Mouse (Mus musculus) liver, embryonic 12.5 days (tissue): ENCODE measurements around the gene Eif3l. TPM values are rescaled to one million over a fixed set of nuclear protein-coding genes. Genes with fewer than 3 reads are reported as not detected.
A peak's percentile ranks its signal among the peaks of the same experiment; 100 is the strongest.

ENCODE experiments used
- ATAC-seq: fragments of 200-750 bp; cut with Nextera tagmentation; 2 replicates; pipeline ENCODE4 v1.8.0; 2017; ENCODE audit warnings: moderate number of reproducible peaks, mild to moderate bottlenecking, moderate library complexity
- H3K27ac ChIP-seq: fragments of 300-500 bp; sonication (generic); 2 replicates; pipeline ENCODE4 v1.5.1; 2016; ENCODE audit warnings: mild to moderate bottlenecking
- H3K27me3 ChIP-seq: fragments of 300-500 bp; sonication (generic); replicated peaks from 2 replicates; pipeline ENCODE4 v1.6.1; 2016; ENCODE audit warnings: mild to moderate bottlenecking, moderate library complexity
- H3K36me3 ChIP-seq: fragments of 300-500 bp; sonication (generic); 2 replicates; pipeline ENCODE4 v1.6.1; 2016; ENCODE audit warnings: mild to moderate bottlenecking, moderate library complexity
- H3K4me1 ChIP-seq: fragments of 300-500 bp; sonication (generic); 2 replicates; pipeline ENCODE4 v1.6.1; 2016
- H3K4me2 ChIP-seq: fragments of 300-500 bp; sonication (generic); 2 replicates; pipeline ENCODE4 v1.6.1; 2016; ENCODE audit warnings: mild to moderate bottlenecking, moderate library complexity
- H3K4me3 ChIP-seq: fragments of 300-500 bp; sonication (generic); 2 replicates; pipeline ENCODE4 v1.5.1; 2016; ENCODE audit warnings: mild to moderate bottlenecking, moderate library complexity
- H3K9ac ChIP-seq: fragments of 300-500 bp; sonication (generic); 2 replicates; pipeline ENCODE4 v1.6.1; 2016; ENCODE audit warnings: mild to moderate bottlenecking, moderate library complexity
- H3K9me3 ChIP-seq: fragments of 300-500 bp; sonication (generic); replicated peaks from 2 replicates; pipeline ENCODE4 v1.6.1; 2016; ENCODE audit warnings: mild to moderate bottlenecking, moderate library complexity
- WGBS: fragments of 180-500 bp; shearing (Covaris S2); methylation state at CpG from one replicate; pipeline ENCODE4 v1.1.7; 2016; ENCODE audit not compliant: insufficient replicate concordance; 5-methylcytosine and 5-hydroxymethylcytosine counted together
- polyA plus RNA-seq: library from polyadenylated mRNA; unstranded; fragments of >200 nt; fragmentation: Nextera tagmentation; extraction: Ambion mirVana; gene quantifications from 2 replicates; pipeline ENCODE4 v1.2.1, GENCODE M21; 2016

Gene Eif3l
- polyA plus RNA-seq, 1 experiment from 2014 or later = 201 TPM

- peaks cover 62% of the 10 kb centered on the region for H3K27me3 ChIP-seq
- H3K9ac ChIP-seq = 0 out of 2 replicates have a peak overlapping the region, but pooled peaks have one; percentile 2
- no peaks in the 10 kb centered on the region for H3K9me3 ChIP-seq
- H3K36me3 ChIP-seq = peaks cover 17% of the 10 kb centered on the region
- WGBS = 6% methylated on average over 14 of the region's 14 CpGs
- peaks cover 44% of the 10 kb centered on the region for H3K4me1 ChIP-seq
- peak; percentile 58 for ATAC-seq
- peak overlapping the region; percentile 62 for H3K4me2 ChIP-seq
- peak overlapping the region; percentile 14 for H3K4me3 ChIP-seq
- H3K27ac ChIP-seq = peak overlapping the region; percentile 46
These were observed 37.1 kb upstream of the Eif3l start for GRCm38 (mm10) chr15:79037913-79038328.

- no peak overlapping the region for H3K9ac ChIP-seq
- peak overlapping the region; percentile 46 for H3K27ac ChIP-seq
- H3K4me3 ChIP-seq = no peak overlapping the region
- ATAC-seq = no peak
- WGBS = 58% methylated on average over 10 of the region's 10 CpGs
- no peaks in the 10 kb centered on the region for H3K9me3 ChIP-seq
- peaks cover 48% of the 10 kb centered on the region for H3K4me1 ChIP-seq
- peaks cover 17% of the 10 kb centered on the region for H3K36me3 ChIP-seq
- H3K27me3 ChIP-seq = peaks cover 66% of the 10 kb centered on the region
- H3K4me2 ChIP-seq = peak overlapping the region; percentile 62
These were observed 36.6 kb upstream of the Eif3l start for GRCm38 (mm10) chr15:79038331-79038730.

GRCm38 (mm10) chr15:79038853-79039252 lies 36.1 kb upstream of the Eif3l start:
- peaks cover 53% of the 10 kb centered on the region for H3K4me1 ChIP-seq
- H3K9me3 ChIP-seq = no peaks in the 10 kb centered on the region
- ATAC-seq = peak; percentile 74
- H3K4me3 ChIP-seq = no peak overlapping the region
- H3K36me3 ChIP-seq = peaks cover 17% of the 10 kb centered on the region
- H3K9ac ChIP-seq = no peak overlapping the region
- peak overlapping the region; percentile 62 for H3K4me2 ChIP-seq
- no peak overlapping the region for H3K27ac ChIP-seq
- WGBS = 14% methylated on average over 7 of the region's 7 CpGs
- peaks cover 68% of the 10 kb centered on the region for H3K27me3 ChIP-seq

GRCm38 (mm10) chr15:79040501-79041416 lies 34.2 kb upstream of the Eif3l start:
- peak overlapping the region; percentile 34 for H3K4me3 ChIP-seq
- H3K27me3 ChIP-seq = peaks cover 80% of the 10 kb centered on the region
- WGBS = 13% methylated on average over 24 of the region's 24 CpGs
- no peak for ATAC-seq
- peaks cover 14% of the 10 kb centered on the region for H3K36me3 ChIP-seq
- peak overlapping the region; percentile 64 for H3K4me2 ChIP-seq
- peaks cover 61% of the 10 kb centered on the region for H3K4me1 ChIP-seq
- H3K9me3 ChIP-seq = no peaks in the 10 kb centered on the region
- no peak overlapping the region for H3K27ac ChIP-seq
- peak overlapping the region; percentile 36; the same call in 1 of the 2 replicates for H3K9ac ChIP-seq

GRCm38 (mm10) chr15:79041585-79041984 lies 33.4 kb upstream of the Eif3l start, which contains the start of gene Galr3:
Gene Galr3, plus strand, starts transcription at chr15:79041885.
- H3K27me3 ChIP-seq = peaks cover 79% of the 10 kb centered on the region
- peak within 1 kb of the TSS; percentile 50; the same call in 1 of the 2 replicates for H3K9ac ChIP-seq
- peaks cover 5% of the 10 kb centered on the region for H3K36me3 ChIP-seq
- H3K9me3 ChIP-seq = no peaks in the 10 kb centered on the region
- H3K4me1 ChIP-seq = peaks cover 61% of the 10 kb centered on the region
- no peak for ATAC-seq
- WGBS = 63% methylated on average over 6 of the region's 6 CpGs
- peak within 1 kb of the TSS; percentile 85 for H3K4me2 ChIP-seq
- no peak within 1 kb of the TSS for H3K27ac ChIP-seq
- H3K4me3 ChIP-seq = peak within 1 kb of the TSS; percentile 58

- Histone ChIP-seq H3K9me3 (no peaks in the 10 kb centered on the region), H3K4me2 (peak overlapping the region; percentile 85), H3K4me3 (peak overlapping the region; percentile 58), H3K36me3 (no peaks in the 10 kb centered on the region), H3K27me3 (peaks cover 84% of the 10 kb centered on the region), H3K9ac (peak overlapping the region; percentile 50; the same call in 1 of the 2 replicates), H3K4me1 (peaks cover 58% of the 10 kb centered on the region), H3K27ac (no peak overlapping the region)
- no peak for ATAC-seq
- 3% methylated on average over 105 of the region's 105 CpGs for WGBS
These were observed 32.1 kb upstream of the Eif3l start for GRCm38 (mm10) chr15:79042721-79043491.

- Histone ChIP-seq H3K4me2 (no peak overlapping the region; the same call in 1 of the 2 replicates), H3K4me3 (no peak overlapping the region), H3K27me3 (peaks cover 85% of the 10 kb centered on the region), H3K27ac (peak overlapping the region; percentile 54; the same call in 1 of the 2 replicates), H3K9ac (no peak overlapping the region), H3K4me1 (peaks cover 40% of the 10 kb centered on the region), H3K9me3 (no peaks in the 10 kb centered on the region), H3K36me3 (no peaks in the 10 kb centered on the region)
- WGBS = 27% methylated on average over 4 of the region's 4 CpGs
- peak; percentile 55 for ATAC-seq
These were observed 30.1 kb upstream of the Eif3l start for GRCm38 (mm10) chr15:79044837-79045236.

- no peak overlapping the region for H3K4me2 ChIP-seq
- peaks cover 52% of the 10 kb centered on the region for H3K27me3 ChIP-seq
- H3K9me3 ChIP-seq = no peaks in the 10 kb centered on the region
- no peak overlapping the region for H3K4me3 ChIP-seq
- no peak overlapping the region for H3K27ac ChIP-seq
- H3K9ac ChIP-seq = no peak overlapping the region
- no peak for ATAC-seq
- peaks cover 44% of the 10 kb centered on the region for H3K4me1 ChIP-seq
- 67% methylated on average over 4 of the region's 4 CpGs for WGBS
- peaks cover 15% of the 10 kb centered on the region for H3K36me3 ChIP-seq
These were observed 26.8 kb upstream of the Eif3l start for GRCm38 (mm10) chr15:79048186-79048585.

- WGBS = 62% methylated on average over 9 of the region's 9 CpGs
- Histone ChIP-seq H3K36me3 (peaks cover 36% of the 10 kb centered on the region), H3K9ac (no peak overlapping the region), H3K27me3 (peaks cover 31% of the 10 kb centered on the region), H3K4me3 (no peak overlapping the region), H3K9me3 (no peaks in the 10 kb centered on the region), H3K27ac (no peak overlapping the region), H3K4me1 (peaks cover 29% of the 10 kb centered on the region), H3K4me2 (no peak overlapping the region)
- no peak for ATAC-seq
These were observed 24.7 kb upstream of the Eif3l start for GRCm38 (mm10) chr15:79050160-79050845.

- no peak overlapping the region for H3K4me3 ChIP-seq
- H3K9ac ChIP-seq = no peak overlapping the region
- peaks cover 43% of the 10 kb centered on the region for H3K36me3 ChIP-seq
- no peaks in the 10 kb centered on the region for H3K9me3 ChIP-seq
- peak overlapping the region; percentile 74 for H3K27ac ChIP-seq
- ATAC-seq = no peak
- WGBS = 67% methylated on average over 2 of the region's 2 CpGs
- H3K27me3 ChIP-seq = peaks cover 24% of the 10 kb centered on the region
- H3K4me2 ChIP-seq = peak overlapping the region; percentile 3; the same call in 1 of the 2 replicates
- H3K4me1 ChIP-seq = peaks cover 29% of the 10 kb centered on the region
These were observed 24.0 kb upstream of the Eif3l start for GRCm38 (mm10) chr15:79050964-79051363.
